Mouse (Mus musculus) midbrain, embryonic 12.5 days (tissue): ENCODE measurements at regions not wholly inside any gene's neighbourhood (a gene's known extent, or its start where the extent isn't known, plus 50 kb on each side); places are given as distances from the start of the nearest gene placed in this dataset.

Experiments used
- ATAC-seq: fragments of 200-750 bp; cut with Nextera tagmentation; 2 replicates; pipeline ENCODE4 v1.8.0; 2017; ENCODE audit warnings: low read depth, moderate TSS enrichment, moderate library complexity; ENCODE audit not compliant: low FRiP score
- H3K27ac ChIP-seq: fragments of 300-500 bp; sonication (generic); replicated peaks from 2 replicates; pipeline ENCODE4 v1.5.1; 2016; ENCODE audit warnings: mild to moderate bottlenecking
- H3K27me3 ChIP-seq: fragments of 300-500 bp; sonication (generic); 2 replicates; pipeline ENCODE4 v1.6.1; 2016; ENCODE audit warnings: mild to moderate bottlenecking
- H3K36me3 ChIP-seq: fragments of 300-500 bp; sonication (generic); 2 replicates; pipeline ENCODE4 v1.6.1; 2016
- H3K4me1 ChIP-seq: fragments of 300-500 bp; sonication (generic); 2 replicates; pipeline ENCODE4 v1.6.1; 2016
- H3K4me2 ChIP-seq: fragments of 300-500 bp; sonication (generic); replicated peaks from 2 replicates; pipeline ENCODE4 v1.6.1; 2016; ENCODE audit warnings: mild to moderate bottlenecking, moderate library complexity
- H3K4me3 ChIP-seq: fragments of 300-500 bp; sonication (generic); 2 replicates; pipeline ENCODE4 v1.5.1; 2016; ENCODE audit warnings: mild to moderate bottlenecking
- H3K9ac ChIP-seq: fragments of 300-500 bp; sonication (generic); replicated peaks from 2 replicates; pipeline ENCODE4 v1.6.1; 2016; ENCODE audit warnings: mild to moderate bottlenecking, moderate library complexity
- H3K9me3 ChIP-seq: fragments of 300-500 bp; sonication (generic); 2 replicates; pipeline ENCODE4 v1.6.1; 2016; ENCODE audit warnings: mild to moderate bottlenecking
- WGBS: fragments of 180-500 bp; shearing (Covaris S2); methylation state at CpG from one replicate; pipeline ENCODE4 v1.1.7; 2016; 5-methylcytosine and 5-hydroxymethylcytosine counted together

DNA sequence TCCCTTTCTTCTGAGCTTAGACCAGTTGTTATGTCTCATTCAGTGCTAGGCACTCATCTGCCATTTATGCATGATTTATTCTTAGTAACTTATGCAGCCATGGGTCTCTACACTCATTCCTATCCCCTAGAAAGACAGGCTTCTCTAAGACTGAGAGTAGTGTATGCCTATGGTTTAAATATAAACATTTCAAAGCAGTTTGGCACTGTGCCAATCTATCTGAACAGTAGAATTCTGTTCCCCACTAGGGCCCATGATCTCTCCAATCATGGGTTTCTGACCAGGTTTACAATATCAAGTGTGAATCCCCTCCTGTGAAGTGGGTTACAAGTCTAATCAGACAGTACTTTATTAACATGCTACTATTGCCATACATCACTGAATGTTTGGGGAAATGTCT, 60.4 kb upstream of the Aldh1a3 start:
- peaks cover 3% of the 10 kb centered on the region; the same call in 1 of the 2 replicates for H3K27me3 ChIP-seq
- ATAC-seq: no peak
- no peaks in the 10 kb centered on the region for H3K4me1 ChIP-seq
- no peak overlapping the region for H3K27ac ChIP-seq
- H3K9me3 ChIP-seq: no peaks in the 10 kb centered on the region
- no peak overlapping the region for H3K4me2 ChIP-seq
- H3K4me3 ChIP-seq: no peak overlapping the region
- H3K36me3 ChIP-seq: no peaks in the 10 kb centered on the region
- H3K9ac ChIP-seq: no peak overlapping the region

DNA sequence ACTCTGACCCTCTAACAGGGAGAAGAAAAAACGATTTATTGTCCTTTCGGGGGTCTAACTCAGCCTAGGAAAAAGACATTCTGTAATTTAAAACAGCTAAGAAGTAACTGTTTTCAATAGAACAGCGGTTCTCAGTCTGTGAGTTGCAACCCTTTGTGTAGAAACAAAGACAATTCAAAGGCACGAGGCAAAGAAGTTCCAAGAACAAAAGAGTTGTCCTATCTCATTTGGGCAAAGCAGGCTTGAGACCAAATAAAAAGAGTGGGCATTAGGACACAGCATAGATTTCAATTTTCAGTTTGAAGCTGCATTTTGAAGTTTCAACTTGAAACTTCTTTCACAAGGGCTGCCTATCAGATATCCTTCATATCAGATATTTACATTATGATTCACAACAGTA, 53.1 kb upstream of the Aldh1a3 start:
- Histone ChIP-seq H3K36me3 (no peaks in the 10 kb centered on the region), H3K27ac (no peak overlapping the region), H3K4me2 (no peak overlapping the region), H3K4me3 (no peak overlapping the region), H3K4me1 (peaks cover 9% of the 10 kb centered on the region; the same call in 1 of the 2 replicates), H3K9me3 (no peaks in the 10 kb centered on the region), H3K27me3 (peaks cover 12% of the 10 kb centered on the region), H3K9ac (no peak overlapping the region)
- WGBS: 6% methylated on average over 4 of the region's 4 CpGs
- no peak for ATAC-seq

DNA sequence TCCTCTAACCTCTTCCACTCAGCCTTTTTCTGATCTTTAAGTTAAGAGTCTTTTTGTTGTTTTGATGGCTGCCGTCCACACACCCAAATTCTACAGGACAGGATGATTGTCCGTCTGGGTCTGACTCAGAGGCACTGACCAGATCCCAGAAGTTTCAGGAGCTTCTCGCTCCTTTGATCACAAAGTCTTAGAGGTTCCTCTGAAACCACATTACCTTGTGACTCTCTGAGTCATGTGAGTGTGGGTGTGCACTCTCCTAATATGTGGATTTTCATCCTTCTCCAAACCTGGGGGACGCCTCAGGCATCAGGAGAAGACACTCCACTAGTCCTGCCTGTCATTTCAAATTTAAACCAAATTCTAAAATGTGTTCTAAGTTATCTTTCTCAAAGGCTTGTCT, 52.0 kb upstream of the Aldh1a3 start:
- H3K9ac ChIP-seq: no peak overlapping the region
- peaks cover 12% of the 10 kb centered on the region for H3K27me3 ChIP-seq
- peaks cover 9% of the 10 kb centered on the region; the same call in 1 of the 2 replicates for H3K4me1 ChIP-seq
- H3K27ac ChIP-seq: no peak overlapping the region
- H3K4me2 ChIP-seq: no peak overlapping the region
- H3K9me3 ChIP-seq: no peaks in the 10 kb centered on the region
- ATAC-seq: no peak
- 88% methylated on average over 4 of the region's 4 CpGs for WGBS
- no peak overlapping the region for H3K4me3 ChIP-seq
- H3K36me3 ChIP-seq: no peaks in the 10 kb centered on the region

DNA sequence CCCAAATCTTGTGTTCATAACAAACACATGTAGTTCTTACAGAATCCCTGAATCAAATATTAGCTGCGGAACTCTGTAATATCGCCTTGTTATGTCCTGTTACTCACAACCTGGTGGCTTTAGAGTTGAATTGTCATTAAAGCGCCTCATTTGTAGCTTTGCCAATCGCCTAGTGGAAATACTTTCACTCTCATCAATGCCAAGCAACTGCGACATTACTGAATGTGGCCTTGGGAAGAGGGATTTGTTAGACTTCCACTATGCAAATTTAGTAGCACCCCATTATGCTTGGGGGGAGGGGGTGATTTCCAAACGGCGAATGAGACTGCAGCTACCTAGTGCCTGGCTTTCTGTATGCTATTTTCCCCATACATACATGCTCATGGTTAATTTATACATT, 50.8 kb upstream of the Aldh1a3 start:
- ATAC-seq: no peak
- Histone ChIP-seq H3K9ac (no peak overlapping the region), H3K4me2 (no peak overlapping the region), H3K9me3 (no peaks in the 10 kb centered on the region), H3K4me3 (no peak overlapping the region), H3K27me3 (peaks cover 10% of the 10 kb centered on the region), H3K4me1 (peaks cover 9% of the 10 kb centered on the region; the same call in 1 of the 2 replicates), H3K27ac (no peak overlapping the region), H3K36me3 (no peaks in the 10 kb centered on the region)
- 78% methylated on average over 7 of the region's 7 CpGs for WGBS

DNA sequence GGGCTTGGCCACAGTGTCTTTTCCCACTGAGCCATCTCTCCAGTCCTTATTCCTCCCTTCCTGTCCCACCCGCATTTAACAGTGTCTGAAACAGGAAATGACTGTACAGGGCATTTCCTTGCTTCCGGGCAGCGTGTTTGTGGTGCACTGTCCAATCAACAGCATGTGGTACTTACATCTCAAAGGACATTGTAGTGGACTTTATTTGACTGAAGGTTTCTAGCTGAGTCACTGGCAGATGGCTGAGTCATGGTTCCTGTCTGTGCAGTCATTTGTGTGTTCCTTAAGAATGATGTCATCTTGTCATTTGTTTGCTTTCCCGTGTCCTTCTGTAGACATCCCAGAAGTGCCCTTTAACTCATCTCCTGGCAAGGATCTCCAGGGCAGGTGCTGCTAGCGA, 50.2 kb upstream of the Aldh1a3 start:
- WGBS: 61% methylated on average over 5 of the region's 5 CpGs
- Histone ChIP-seq H3K27ac (no peak overlapping the region), H3K9me3 (no peaks in the 10 kb centered on the region), H3K4me3 (no peak overlapping the region), H3K36me3 (no peaks in the 10 kb centered on the region), H3K27me3 (peaks cover 10% of the 10 kb centered on the region), H3K4me1 (peaks cover 9% of the 10 kb centered on the region; the same call in 1 of the 2 replicates), H3K4me2 (no peak overlapping the region), H3K9ac (no peak overlapping the region)
- no peak for ATAC-seq
